Mouse (Mus musculus) liver, embryonic 14.5 days (tissue): ENCODE results near the gene Hoxb6. TPM values are rescaled to one million over a fixed set of nuclear protein-coding genes. Genes with fewer than 3 reads are reported as not detected.

Experiments used
- ATAC-seq: fragments of 200-750 bp; cut with Nextera tagmentation; 2 replicates; pipeline ENCODE4 v1.8.0; 2017; ENCODE audit warnings: moderate number of reproducible peaks, mild to moderate bottlenecking, moderate library complexity; ENCODE audit not compliant: insufficient read depth
- DNase-seq, 3 experiments: peaks; one replicate each; pipeline ENCODE4 v3.0.0-alpha.2; 2012 to 2013; ENCODE audit warnings: low read depth in 3 of 3, low spot score in 3 of 3
- H3K27ac ChIP-seq: fragments of 300-500 bp; sonication (generic); 2 replicates; pipeline ENCODE4 v1.5.1; 2014; ENCODE audit warnings: moderate library complexity, mild to moderate bottlenecking, control low read depth, inconsistent platforms
- H3K27me3 ChIP-seq: fragments of 300-500 bp; sonication (generic); 2 replicates; pipeline ENCODE4 v1.6.1; 2014; ENCODE audit warnings: mild to moderate bottlenecking, low read length, moderate library complexity; ENCODE audit not compliant: control insufficient read depth, insufficient read depth
- H3K36me3 ChIP-seq: fragments of 300-500 bp; sonication (generic); replicated peaks from 2 replicates; pipeline ENCODE4 v1.6.1; 2014; ENCODE audit warnings: low read depth; ENCODE audit not compliant: control insufficient read depth, insufficient read depth
- H3K4me1 ChIP-seq, 2 experiments: fragments of 200-500 bp in 1 of 2; fragments of 300-500 bp in 1 of 2; sonication (generic) in 1 of 2; replicated peaks; 2 replicates each; pipeline ENCODE4 v1.6.1; 2012 to 2014; ENCODE audit warnings: antibody characterized with exemption in 1 of 2, inconsistent platforms in 1 of 2, low read length in 1 of 2; ENCODE audit not compliant: control insufficient read depth in 2 of 2, insufficient read depth in 2 of 2
- H3K4me2 ChIP-seq: fragments of 300-500 bp; sonication (generic); 2 replicates; pipeline ENCODE4 v1.6.1; 2014; ENCODE audit warnings: low read depth, mild to moderate bottlenecking, control low read depth, moderate library complexity
- H3K4me3 ChIP-seq, 2 experiments: fragments of 200-500 bp in 1 of 2; fragments of 300-500 bp in 1 of 2; sonication (generic) in 1 of 2; 2 replicates each; pipeline ENCODE4 v1.5.1; 2012 to 2014; ENCODE audit warnings: low read depth in 2 of 2, low read length in 2 of 2, mild to moderate bottlenecking in 2 of 2, control low read depth in 1 of 2, inconsistent platforms in 1 of 2, moderate library complexity in 1 of 2; ENCODE audit not compliant: insufficient read depth in 1 of 2
- H3K9ac ChIP-seq: fragments of 300-500 bp; sonication (generic); replicated peaks from 2 replicates; pipeline ENCODE4 v1.6.1; 2014; ENCODE audit warnings: mild to moderate bottlenecking, control low read depth, moderate library complexity
- H3K9me3 ChIP-seq: fragments of 300-500 bp; sonication (generic); 2 replicates; pipeline ENCODE4 v1.6.1; 2016; ENCODE audit warnings: low read length, mixed read lengths; ENCODE audit not compliant: control insufficient read depth
- CTCF ChIP-seq: IDR thresholded peaks from 2 replicates; pipeline ENCODE4 v1.5.1; 2016; ENCODE audit warnings: antibody characterized with exemption, low read depth, control low read depth
- EP300 ChIP-seq: IDR thresholded peaks from 2 replicates; pipeline ENCODE4 v1.6.1; 2016; ENCODE audit warnings: antibody characterized with exemption, low read depth
- WGBS: fragments of 180-500 bp; shearing (Covaris S2); extraction: QIAGEN DNeasy Blood & Tissue Kit; methylation state at CpG from one replicate; pipeline ENCODE4 v1.1.7; 2014; ENCODE audit not compliant: insufficient replicate concordance; 5-methylcytosine and 5-hydroxymethylcytosine counted together
- polyA plus RNA-seq, 2 experiments: library from polyadenylated mRNA; depleted of rRNA in 1 of 2; stranded (reverse) in 1 of 2; unstranded in 1 of 2; fragments of >200 nt; fragmentation: Nextera tagmentation in 1 of 2; extraction: Ambion mirVana in 1 of 2; gene quantifications; 2 replicates each; pipeline versions ENCODE4 v1.2.1 to v1.2.3; 2012 to 2014

The Hoxb6 gene
- polyA plus RNA-seq, 2 experiments = 0.02 TPM; not detected in 1

DNA sequence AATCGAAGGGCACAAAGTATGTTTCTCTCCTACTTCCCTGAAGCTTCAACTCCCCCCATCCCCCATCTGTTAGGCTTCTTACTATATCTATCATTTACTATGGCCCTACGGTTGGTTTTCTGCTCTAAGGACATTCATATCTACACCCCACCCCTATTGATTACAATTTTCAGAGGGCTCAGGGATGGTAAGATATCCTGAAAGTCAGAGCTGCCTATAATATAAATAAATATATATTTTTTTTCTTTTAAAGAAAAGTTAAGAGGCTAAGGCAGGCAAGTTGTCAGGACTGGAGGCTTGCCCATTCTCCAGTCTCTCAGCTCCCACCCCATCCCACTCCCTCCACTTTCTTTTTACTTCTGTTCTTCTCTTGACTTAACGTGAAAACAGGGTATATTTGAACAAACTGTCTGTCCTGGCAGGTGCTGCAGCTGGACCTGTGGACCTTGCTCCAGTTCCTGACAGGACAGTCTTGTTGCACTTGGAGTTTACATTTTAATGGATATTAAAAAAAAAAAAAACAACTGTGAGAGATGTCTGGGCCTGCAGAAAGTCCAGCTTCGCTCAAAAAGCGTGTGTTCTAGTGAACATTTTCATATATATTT is 54.7 kb downstream of the Hoxb6 start:
- no peak for TF ChIP-seq CTCF
- TF ChIP-seq EP300 = no peak
- H3K27ac ChIP-seq = no peak overlapping the region
- no peaks in the 10 kb centered on the region for H3K36me3 ChIP-seq
- WGBS = 43% methylated on average over 5 of the region's 5 CpGs
- ATAC-seq (no peak), DNase-seq (no peak)
- no peak overlapping the region for H3K4me3 ChIP-seq
- H3K27me3 ChIP-seq = peaks cover 90% of the 10 kb centered on the region
- H3K4me2 ChIP-seq = no peak overlapping the region
- no peaks in the 10 kb centered on the region for H3K9me3 ChIP-seq
- H3K4me1 ChIP-seq = 0 out of 4 replicates have a peak, but pooled peaks cover 0 to 3% of the 10 kb centered on the region in 2 experiments
- H3K9ac ChIP-seq = no peak overlapping the region

- Histone ChIP-seq H3K9ac (no peak overlapping the region), H3K27ac (no peak overlapping the region), H3K9me3 (no peaks in the 10 kb centered on the region), H3K4me3 (no peak overlapping the region), H3K36me3 (no peaks in the 10 kb centered on the region), H3K4me2 (no peak overlapping the region), H3K4me1 (0 out of 4 replicates have a peak, but pooled peaks cover 0 to 3% of the 10 kb centered on the region in 2 experiments), H3K27me3 (peaks cover 90% of the 10 kb centered on the region)
- ATAC-seq = no peak
- WGBS = 31% methylated on average over 4 of the region's 4 CpGs
- TF ChIP-seq CTCF = no peak
- TF ChIP-seq EP300 = no peak
- DNase-seq = no peak
These were observed 55.4 kb downstream of the Hoxb6 start for GRCm38 (mm10) chr11:96347717-96348116.

DNA sequence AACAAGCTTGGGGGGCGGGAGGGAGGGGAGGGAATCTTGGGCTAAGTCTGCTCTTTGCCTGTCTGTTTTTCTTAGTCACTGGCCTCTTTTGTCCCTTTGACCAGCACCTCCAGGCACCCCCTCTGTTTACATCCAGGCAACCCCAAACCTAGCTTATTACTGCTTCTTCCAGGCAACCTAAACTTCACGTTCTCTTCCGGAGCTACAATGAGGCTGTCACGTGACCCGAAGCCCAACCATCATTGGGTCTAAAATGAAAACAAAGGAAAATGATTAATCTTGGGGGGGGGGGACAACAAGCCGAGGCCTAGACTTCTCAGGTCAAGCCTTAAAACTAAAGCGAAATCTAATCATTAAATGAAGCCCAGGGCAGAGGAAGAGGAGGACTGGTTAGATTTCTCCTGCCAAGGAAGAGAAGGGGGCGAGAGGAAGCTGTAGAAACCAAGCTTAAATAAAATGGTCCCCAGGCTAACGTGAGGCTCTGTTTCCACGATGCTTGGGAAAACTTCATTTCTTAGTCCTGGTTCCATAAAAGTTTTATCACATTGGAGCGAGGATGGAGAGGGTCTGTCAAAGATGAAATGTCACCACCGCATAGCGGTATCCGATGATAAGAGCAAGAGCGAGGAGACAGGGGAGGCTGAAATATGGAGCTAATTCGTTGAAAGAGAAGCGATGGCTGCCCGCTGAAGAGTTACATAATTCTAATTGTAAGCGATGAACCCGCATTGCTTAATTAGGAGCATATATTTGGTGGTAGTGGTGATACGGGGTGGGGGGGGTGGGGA is 56.1 kb downstream of the Hoxb6 start:
- ATAC-seq (no peak), DNase-seq (no peak)
- Histone ChIP-seq H3K4me1 (0 out of 4 replicates have a peak, but pooled peaks cover 0 to 3% of the 10 kb centered on the region in 2 experiments), H3K4me3 (no peak overlapping the region), H3K9ac (no peak overlapping the region), H3K36me3 (no peaks in the 10 kb centered on the region), H3K4me2 (no peak overlapping the region), H3K9me3 (no peaks in the 10 kb centered on the region), H3K27ac (no peak overlapping the region), H3K27me3 (peaks cover 90% of the 10 kb centered on the region)
- WGBS = 23% methylated on average over 21 of the region's 21 CpGs
- TF ChIP-seq EP300 (no peak), CTCF (no peak)

DNA sequence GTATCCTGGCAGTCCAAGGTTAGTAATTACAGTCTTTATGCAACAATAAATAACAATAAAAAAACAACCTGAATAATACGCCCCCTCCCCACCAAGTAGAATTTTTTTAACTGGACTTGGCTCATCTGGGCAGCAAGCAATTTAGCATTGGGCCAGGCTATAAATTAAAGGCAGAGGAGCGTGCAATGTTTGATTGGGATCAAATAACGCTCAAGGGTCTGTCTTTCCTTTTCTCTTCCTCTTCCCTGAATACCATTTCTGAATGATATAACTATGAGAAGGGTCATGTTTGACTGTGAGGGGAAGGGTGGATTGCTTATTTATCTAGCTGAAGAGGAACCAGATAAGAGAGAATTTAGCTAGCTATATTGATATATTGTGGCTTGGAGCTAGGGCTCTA is 56.7 kb downstream of the Hoxb6 start:
- WGBS = 47% methylated on average over 3 of the region's 3 CpGs
- no peak overlapping the region for H3K4me3 ChIP-seq
- TF ChIP-seq EP300 (no peak), CTCF (no peak)
- H3K9ac ChIP-seq = no peak overlapping the region
- H3K36me3 ChIP-seq = no peaks in the 10 kb centered on the region
- H3K4me2 ChIP-seq = no peak overlapping the region
- ATAC-seq = no peak
- H3K9me3 ChIP-seq = no peaks in the 10 kb centered on the region
- no peak overlapping the region for H3K27ac ChIP-seq
- 0 out of 4 replicates have a peak, but pooled peaks cover 0 to 3% of the 10 kb centered on the region in 2 experiments for H3K4me1 ChIP-seq
- H3K27me3 ChIP-seq = peaks cover 90% of the 10 kb centered on the region
- DNase-seq = no peak
